Mouse (Mus musculus): ENCODE results near the gene Rgcc.

The Rgcc gene
- long read RNA-seq, experiment 1, transcript Rgcc-201 (5 exons, 918 nt): major isoform, 202 of 212 reads
- long read RNA-seq, experiment 1, partial matches to known transcripts: 4 of 212 reads
- long read RNA-seq, experiment 1, other reads (novel, unspliced or antisense): 6 of 212 reads
- long read RNA-seq, experiment 2, transcript Rgcc-201 (5 exons, 918 nt): major isoform, 284 of 299 reads
- long read RNA-seq, experiment 2, partial matches to known transcripts: 6 of 299 reads
- long read RNA-seq, experiment 2, other reads (novel, unspliced or antisense): 9 of 299 reads

GRCm38 (mm10) chr14:79301466-79301875 lies at the start of gene Rgcc:
Rgcc (minus strand) TSS chr14:79301645.
- intact Hi-C loops (cut with DNase I): no loop called here

- intact Hi-C loops (cut with DNase I): no loop called here
Measured at GRCm38 (mm10) chr14:79346384-79346783, 44.9 kb upstream of the Rgcc start.

- intact Hi-C loops (cut with DNase I): no loop called here
Measured at GRCm38 (mm10) chr14:79335613-79336012, 34.2 kb upstream of the Rgcc start.

DNA sequence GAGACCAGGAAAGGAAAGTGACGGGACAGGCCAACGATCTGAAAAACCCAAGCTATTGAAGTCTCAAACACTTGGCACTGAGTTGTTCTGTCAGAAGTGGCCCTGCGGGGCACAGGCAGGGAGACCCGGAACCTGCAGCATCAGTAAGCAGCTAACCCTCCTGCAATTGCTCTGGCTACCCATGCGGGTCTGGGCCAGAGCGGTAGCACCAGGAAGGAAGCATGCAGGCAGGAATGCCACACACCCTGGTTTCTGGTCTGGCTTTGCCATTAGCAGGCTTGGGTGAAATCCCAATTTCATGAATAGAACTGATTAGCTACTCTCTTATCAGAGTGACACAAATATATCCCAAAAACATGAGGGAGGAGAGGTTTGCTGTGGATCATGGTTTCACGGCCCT lies 30.5 kb upstream of the Rgcc start:
- intact Hi-C loops (cut with DNase I): no loop called here

- intact Hi-C loops (cut with DNase I): no loop called here
Measured at GRCm38 (mm10) chr14:79330944-79331561, 29.6 kb upstream of the Rgcc start.

DNA sequence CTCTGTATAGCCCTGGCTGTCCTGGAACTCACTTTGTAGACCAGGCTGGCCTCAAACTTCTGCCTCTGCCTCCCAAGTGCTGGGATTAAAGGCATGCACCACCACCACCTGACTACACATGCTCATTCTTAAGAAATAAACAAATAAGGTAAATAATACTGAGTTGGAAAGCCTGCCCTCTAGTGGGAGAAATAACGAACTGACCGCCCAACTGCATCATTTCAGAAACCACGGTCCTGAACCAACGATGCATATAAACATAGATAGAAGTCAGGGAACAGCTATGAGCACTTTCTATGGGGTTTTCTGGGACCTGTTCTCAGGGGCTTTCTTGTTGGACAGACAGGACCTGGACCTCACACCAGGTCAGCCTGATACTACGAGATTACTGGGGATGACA lies 25.6 kb upstream of the Rgcc start:
- intact Hi-C loops (cut with DNase I): loop anchor here (5.0 to 10.0 kb wide), 2 partner anchors 142 to 205 kb away; no protein-coding TSS in a partner anchor

DNA sequence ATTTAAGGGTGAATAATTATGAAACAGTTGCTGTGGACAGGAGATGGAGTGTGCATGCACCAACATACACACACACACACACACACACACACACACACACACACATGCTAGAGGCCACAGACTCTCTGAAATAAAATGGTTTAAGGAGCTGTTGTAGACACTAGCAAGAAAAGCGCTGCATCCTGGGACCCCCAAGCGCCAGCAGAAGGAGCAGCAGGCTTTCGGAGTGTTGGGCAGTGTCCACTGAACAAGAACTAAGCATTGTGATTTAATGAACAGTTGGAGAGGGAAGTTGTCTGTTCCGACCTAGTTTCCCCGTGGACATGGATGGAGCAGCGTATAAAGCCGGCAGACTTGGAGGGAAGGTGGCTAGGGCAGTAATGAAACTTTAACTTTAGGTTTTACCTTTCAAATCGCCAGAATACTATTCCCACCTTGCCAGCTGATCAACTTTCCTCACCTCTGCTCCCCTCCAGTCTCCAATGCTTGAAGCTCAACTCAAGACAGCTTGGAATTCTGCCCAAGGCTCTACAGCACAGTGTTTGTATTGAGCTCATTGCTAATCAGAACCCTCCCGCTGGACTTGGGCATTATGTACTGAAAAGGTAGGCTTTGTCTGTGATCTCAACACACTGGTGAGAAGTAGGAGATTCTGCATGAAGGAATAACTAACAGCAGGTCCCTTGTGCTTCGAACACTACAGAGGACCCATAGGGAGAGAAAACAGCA lies 22.8 kb upstream of the Rgcc start:
- intact Hi-C loops (cut with DNase I): loop anchor here (10.0 kb wide), 1 partner anchor 139 kb away; no protein-coding TSS in a partner anchor

DNA sequence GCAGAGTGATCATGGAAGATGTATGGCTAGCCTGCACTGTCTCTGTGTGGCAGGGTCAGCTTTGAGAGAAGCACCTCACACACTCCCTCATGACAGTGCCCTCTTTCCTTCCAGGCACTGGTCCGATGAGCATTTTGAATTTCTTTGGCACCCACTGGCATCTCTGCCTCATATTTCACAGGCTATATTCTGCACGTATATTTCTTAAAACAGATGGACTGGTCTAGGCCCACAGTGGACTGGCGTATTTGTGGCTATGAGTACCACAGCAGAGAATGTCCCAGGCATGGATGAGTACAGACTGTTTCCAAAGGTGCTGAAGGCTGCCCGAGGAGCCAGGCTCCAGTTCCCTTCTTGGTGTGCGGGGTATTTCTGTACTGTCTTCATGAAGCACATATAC lies 20.4 kb upstream of the Rgcc start:
- intact Hi-C loops (cut with DNase I): loop anchor here (10.0 kb wide), 1 partner anchor 137 kb away; no protein-coding TSS in a partner anchor

DNA sequence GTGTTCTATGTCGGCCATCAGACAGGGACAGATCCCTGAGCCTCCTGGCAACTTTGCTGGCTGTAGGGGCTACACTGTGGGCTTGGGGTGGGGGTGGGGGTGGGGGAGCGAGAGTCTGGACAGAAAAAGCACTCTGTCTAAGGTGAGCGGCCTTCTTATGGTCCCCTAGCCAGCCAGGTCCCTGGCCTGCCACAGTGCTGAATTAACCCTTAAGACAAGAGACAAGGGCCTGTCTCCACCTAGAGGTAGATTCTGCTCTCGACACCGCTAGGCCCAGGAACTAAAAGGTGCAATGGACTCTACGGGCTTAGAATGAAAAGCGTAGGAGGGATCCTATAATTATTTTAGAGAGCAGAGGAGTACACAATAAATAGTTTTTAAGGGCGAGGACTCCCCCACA lies 19.7 kb upstream of the Rgcc start:
- intact Hi-C loops (cut with DNase I): loop anchor here (10.0 kb wide), 1 partner anchor 136 kb away; no protein-coding TSS in a partner anchor

GRCm38 (mm10) chr14:79317602-79318001 lies 16.2 kb upstream of the Rgcc start:
- intact Hi-C loops (cut with DNase I): no loop called here

GRCm38 (mm10) chr14:79315877-79316276 lies 14.4 kb upstream of the Rgcc start:
- intact Hi-C loops (cut with DNase I): no loop called here

- intact Hi-C loops (cut with DNase I): no loop called here
Measured at GRCm38 (mm10) chr14:79314245-79315010, 13.0 kb upstream of the Rgcc start.

GRCm38 (mm10) chr14:79313439-79314175 lies 12.2 kb upstream of the Rgcc start:
- intact Hi-C loops (cut with DNase I): no loop called here

- intact Hi-C loops (cut with DNase I): no loop called here
Measured at GRCm38 (mm10) chr14:79312719-79313118, 11.3 kb upstream of the Rgcc start.

DNA sequence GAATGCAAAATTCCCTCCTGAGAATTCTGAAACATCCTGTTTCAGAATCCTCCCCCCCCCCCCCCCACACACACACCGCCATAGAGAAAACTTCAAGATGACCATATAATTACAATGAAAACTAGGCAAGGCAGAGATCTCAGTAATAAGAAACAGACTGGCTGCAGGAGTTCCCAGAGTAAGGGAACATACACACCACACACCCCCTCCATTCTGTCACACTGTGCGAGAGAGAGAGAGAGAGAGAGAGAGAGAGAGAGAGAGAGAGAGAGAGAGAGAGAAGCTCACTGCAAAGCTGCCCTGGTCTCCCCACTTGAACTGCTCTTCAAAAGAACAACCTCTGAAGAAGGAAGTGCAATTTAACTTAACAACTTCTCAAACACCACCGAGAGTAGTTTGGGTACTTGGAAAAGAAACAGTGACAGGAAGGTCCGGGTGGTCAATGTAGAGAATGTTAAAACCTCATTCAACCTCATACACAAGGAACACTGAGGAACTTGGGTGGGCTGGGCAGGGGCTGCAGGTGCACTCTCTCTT lies 10.5 kb upstream of the Rgcc start:
- intact Hi-C loops (cut with DNase I): no loop called here

DNA sequence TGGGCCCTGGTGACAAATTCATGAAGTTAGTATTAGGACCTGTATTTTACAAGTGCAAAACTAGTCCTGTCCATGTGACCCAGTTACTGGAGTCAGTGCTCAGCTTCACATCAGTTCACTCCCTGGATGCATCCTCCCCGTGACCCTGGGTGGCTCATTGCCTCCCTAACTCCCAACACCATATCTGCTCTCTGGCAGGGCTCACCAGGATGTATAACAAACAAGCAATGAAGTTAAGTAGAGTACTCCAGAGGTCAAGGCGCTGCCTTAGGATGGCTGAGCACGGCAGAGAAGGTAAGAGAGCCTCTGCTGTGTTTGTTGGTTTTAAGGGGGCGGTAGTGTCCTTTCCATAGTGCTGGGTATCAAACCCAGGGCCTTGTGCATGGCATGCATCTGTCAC lies 7.7 kb upstream of the Rgcc start:
- intact Hi-C loops (cut with DNase I): no loop called here

DNA sequence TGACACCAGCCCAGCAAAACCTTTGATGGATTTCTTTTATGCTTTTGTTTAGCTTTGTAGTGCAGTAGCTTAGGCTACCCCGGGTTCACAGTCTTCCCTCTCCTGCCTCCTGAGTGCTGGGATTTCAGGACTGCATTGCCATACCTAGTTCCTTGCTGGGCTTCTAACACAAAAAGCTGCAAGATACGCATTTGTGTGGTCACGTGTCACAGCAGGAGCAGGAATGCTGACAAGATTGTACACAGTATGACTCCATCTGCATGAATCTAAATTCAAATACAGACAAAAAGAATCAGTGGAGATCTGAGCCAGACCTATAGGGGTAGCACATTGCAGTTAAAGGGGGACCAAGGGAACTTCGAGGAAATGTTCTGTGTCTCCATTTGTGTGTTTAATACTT lies 6.9 kb upstream of the Rgcc start:
- intact Hi-C loops (cut with DNase I): no loop called here

DNA sequence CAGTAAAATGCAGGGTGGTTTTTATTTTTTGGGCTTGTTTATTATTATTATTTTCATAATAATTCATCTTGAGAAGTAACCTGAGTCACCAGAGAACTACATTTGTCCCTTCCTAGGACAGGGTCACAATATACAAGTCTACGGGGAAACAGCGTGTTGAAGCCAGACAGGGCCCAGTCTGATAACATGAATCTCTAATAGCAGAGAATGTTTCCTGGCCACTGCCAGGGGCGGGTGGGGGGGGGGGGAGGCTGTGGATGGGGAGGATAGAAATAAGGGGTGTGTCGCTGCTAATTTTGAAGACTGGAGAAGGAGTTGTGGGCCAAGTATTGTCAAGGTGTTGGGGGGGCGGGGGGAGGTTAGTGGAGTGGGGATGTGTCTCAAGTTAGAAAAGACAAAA lies 6.5 kb upstream of the Rgcc start:
- intact Hi-C loops (cut with DNase I): no loop called here

DNA sequence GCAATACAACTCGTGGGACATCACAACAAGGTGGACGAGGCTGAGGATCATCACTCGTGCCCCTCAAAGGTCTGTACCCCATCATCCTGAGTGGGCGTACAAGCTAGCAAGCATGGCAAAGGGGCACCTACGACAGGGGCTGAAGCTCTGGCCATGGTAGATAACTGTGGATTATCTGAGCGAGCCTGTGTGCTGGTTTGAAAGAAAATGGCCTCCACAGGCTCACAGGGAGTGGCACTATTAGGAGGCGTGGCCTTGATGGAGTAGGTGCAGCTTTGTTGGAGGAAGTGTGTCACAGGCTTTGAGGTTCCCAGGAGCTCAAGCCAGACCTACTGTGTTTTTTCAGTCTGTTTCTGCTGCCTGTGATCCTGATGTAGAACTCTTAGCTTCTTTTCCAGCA lies 5.7 kb upstream of the Rgcc start:
- intact Hi-C loops (cut with DNase I): no loop called here

- intact Hi-C loops (cut with DNase I): no loop called here
Measured at GRCm38 (mm10) chr14:79304873-79305464, 3.5 kb upstream of the Rgcc start.

Data from adrenal gland (tissue).